Mouse (Mus musculus): ENCODE results near the gene Hes3. TPM values are rescaled to one million over a fixed set of nuclear protein-coding genes. Genes with fewer than 3 reads are reported as not detected.

The Hes3 gene
- 0.06 TPM in 1 of 2 replicates, not detected in the other for polyA plus RNA-seq (2012)

GRCm38 (mm10) chr4:152291562-152291961 lies at the start of gene Hes3:
Gene Hes3 (minus strand): TSS chr4:152291662.

GRCm38 (mm10) chr4:152338419-152339292 lies 47.2 kb upstream of the Hes3 start, which contains the start of gene Chd5:
Gene Chd5 (plus strand): TSS chr4:152338651.

GRCm38 (mm10) chr4:152325574-152326411 lies 34.3 kb upstream of the Hes3 start, which contains the start of gene Rpl22:
Gene Rpl22 (plus strand): TSS chr4:152325742.

GRCm38 (mm10) chr4:152318517-152319234 lies 27.2 kb upstream of the Hes3 start, which contains the start of gene Rnf207:
Gene Rnf207 (minus strand): TSS chr4:152318993.

GRCm38 (mm10) chr4:152296874-152297861 lies 5.7 kb upstream of the Hes3 start, which contains the start of gene Icmt:
Gene Icmt (plus strand): TSS chr4:152297227.

GRCm38 (mm10) chr4:152273621-152274236 lies 17.7 kb downstream of the Hes3 start, which contains the start of gene Gpr153:
Gene Gpr153 (plus strand): TSS chr4:152274232.

Other genes with a start within 250 kb of the Hes3 start
- 33.3 and 51.8 TPM in 2 replicates for gene Plekhg5, start 219.2 kb downstream of the Hes3 start, polyA plus RNA-seq (2012)
- 0.35 and 0.43 TPM in 2 replicates for gene Tnfrsf25, start 175.7 kb downstream of the Hes3 start, polyA plus RNA-seq (2012)
- gene Espn, start 139.3 kb downstream of the Hes3 start, polyA plus RNA-seq (2012), result 10.1 and 13.1 TPM in 2 replicates
- gene Hes2, start 132.8 kb downstream of the Hes3 start, polyA plus RNA-seq (2012), result not detected in 2 replicates
- gene Acot7, start 113.5 kb downstream of the Hes3 start, polyA plus RNA-seq (2012), result 107 and 114 TPM in 2 replicates
- gene Gpr153, start 17.4 kb downstream of the Hes3 start, polyA plus RNA-seq (2012), result 0.26 and 0.93 TPM in 2 replicates
- 12.0 and 12.6 TPM in 2 replicates for gene Icmt, start 5.6 kb upstream of the Hes3 start, polyA plus RNA-seq (2012)
- 0.37 TPM in 1 of 2 replicates, not detected in the other for gene Rnf207, start 27.3 kb upstream of the Hes3 start, polyA plus RNA-seq (2012)
- gene Rpl22, start 34.1 kb upstream of the Hes3 start, polyA plus RNA-seq (2012), result 103 and 109 TPM in 2 replicates
- gene Chd5, start 47.0 kb upstream of the Hes3 start, polyA plus RNA-seq (2012), result 0.16 and 0.24 TPM in 2 replicates
- gene Nphp4, start 185.0 kb upstream of the Hes3 start, polyA plus RNA-seq (2012), result 2.5 and 2.7 TPM in 2 replicates
- gene Kcnab2, start 186.2 kb upstream of the Hes3 start, polyA plus RNA-seq (2012), result 120 and 122 TPM in 2 replicates

All from megakaryocyte-erythroid progenitor cell, adult 5 weeks (primary cell).